ENCODE assay signal across 8 mouse cellular contexts in genomic region chr5:138997936-138998580, GRCm38 (mm10). TPM values are rescaled to one million over a fixed set of nuclear protein-coding genes. Genes with fewer than 3 reads are reported as not detected.
A peak's percentile ranks its signal among the peaks of the same experiment; 100 is the strongest.
DNase-seq lines count a peak whose midpoint lies in the region; ATAC-seq and TF ChIP-seq lines count a peak whose summit lies in the region.

No protein-coding gene starts in this region.

- no peak for TF ChIP-seq CTCF in embryonic fibroblast, embryonic 13.5 days (IDR thresholded peaks at IDR 0.05; ENCODE audit: borderline replicate concordance, insufficient read depth, low read length)
- TF ChIP-seq CTCF in thymus, adult 2 months (IDR thresholded peaks at IDR 0.05; ENCODE audit: borderline replicate concordance, control insufficient read depth, extremely low read depth, insufficient read depth, low read length, poor library complexity): no peak

- no peak for ATAC-seq in midbrain, embryonic 11.5 days (ENCODE audit: low FRiP score)
- no peak for ATAC-seq in cerebellum, adult (ENCODE audit: insufficient number of reproducible peaks, low FRiP score, low TSS enrichment)

- peak; percentile 33; the same call in 1 of the 2 replicates for TF ChIP-seq POLR2A in embryonic fibroblast, embryonic 13.5 days (IDR thresholded peaks at IDR 0.05; ENCODE audit: low read depth, low read length)
- TF ChIP-seq POLR2A in thymus, adult 2 months (IDR thresholded peaks at IDR 0.05; ENCODE audit: control insufficient read depth, extremely low read depth, insufficient read depth, low read length, poor library complexity): no peak

- WGBS in hindbrain, embryonic 10.5 days: 2% methylated on average over 30 of the region's 30 CpGs
- 4% methylated on average over 30 of the region's 30 CpGs for WGBS in limb, embryonic 10.5 days
- WGBS in midbrain, embryonic 11.5 days: 4% methylated on average over 30 of the region's 30 CpGs
- under 1% methylated on average over 30 of the region's 30 CpGs for WGBS in thymus, adult 2 months

- peaks cover 18% of the 10 kb centered on the region for H3K9me3 ChIP-seq in hindbrain, embryonic 10.5 days
- H3K9me3 ChIP-seq in limb, embryonic 10.5 days (replicated peaks): no peaks in the 10 kb centered on the region
- no peaks in the 10 kb centered on the region for H3K9me3 ChIP-seq in midbrain, embryonic 11.5 days (ENCODE audit: control insufficient read depth, low read length)

- H3K27ac ChIP-seq in embryonic fibroblast, embryonic 13.5 days (ENCODE audit: insufficient read depth, low read length): no peak overlapping the region
- peak overlapping the region; percentile 69; the same call in 1 of the 2 replicates for H3K27ac ChIP-seq in hindbrain, embryonic 10.5 days
- peak overlapping the region; percentile 51 for H3K27ac ChIP-seq in limb, embryonic 10.5 days
- H3K27ac ChIP-seq in midbrain, embryonic 11.5 days (ENCODE audit: low read depth, low read length): no peak overlapping the region
- H3K27ac ChIP-seq in thymus, adult 2 months (ENCODE audit: control insufficient read depth, insufficient read depth, low read length): no peak overlapping the region

- no peak overlapping the region for H3K9ac ChIP-seq in midbrain, embryonic 11.5 days (ENCODE audit: low read length)

- no peaks in the 10 kb centered on the region for H3K36me3 ChIP-seq in hindbrain, embryonic 10.5 days
- H3K36me3 ChIP-seq in limb, embryonic 10.5 days: no peaks in the 10 kb centered on the region
- H3K36me3 ChIP-seq in midbrain, embryonic 11.5 days (ENCODE audit: control insufficient read depth, insufficient read depth, low read length): no peaks in the 10 kb centered on the region
- H3K36me3 ChIP-seq in thymus, adult 2 months (ENCODE audit: control insufficient read depth, insufficient read depth, low read length): no peaks in the 10 kb centered on the region

- H3K4me3 ChIP-seq in embryonic fibroblast, embryonic 13.5 days (ENCODE audit: insufficient read depth, low read length): 0 out of 2 replicates have a peak overlapping the region, but pooled peaks have one; percentile 2
- peak overlapping the region; percentile 73 for H3K4me3 ChIP-seq in hindbrain, embryonic 10.5 days
- peak overlapping the region; percentile 38 for H3K4me3 ChIP-seq in limb, embryonic 10.5 days
- peak overlapping the region; percentile 23 for H3K4me3 ChIP-seq in midbrain, embryonic 11.5 days (ENCODE audit: low read depth, low read length)
- no peak overlapping the region for H3K4me3 ChIP-seq in thymus, adult 2 months (ENCODE audit: control insufficient read depth, insufficient read depth, low read length)

- H3K27me3 ChIP-seq in hindbrain, embryonic 10.5 days (ENCODE audit: insufficient read depth, poor library complexity, severe bottlenecking): peaks cover 79% of the 10 kb centered on the region
- peaks cover 82% of the 10 kb centered on the region for H3K27me3 ChIP-seq in limb, embryonic 10.5 days (ENCODE audit: low read depth, poor library complexity, severe bottlenecking)
- H3K27me3 ChIP-seq in midbrain, embryonic 11.5 days (ENCODE audit: control insufficient read depth, insufficient read depth, low read length): peaks cover 62% of the 10 kb centered on the region
- H3K27me3 ChIP-seq in thymus, adult 2 months (ENCODE audit: control insufficient read depth, insufficient read depth, low read length): peaks cover 35% of the 10 kb centered on the region

- H3K4me2 ChIP-seq in midbrain, embryonic 11.5 days: peak overlapping the region; percentile 45

- H3K4me1 ChIP-seq in embryonic fibroblast, embryonic 13.5 days (ENCODE audit: control insufficient read depth, insufficient read depth, low read length): peaks cover 3% of the 10 kb centered on the region; the same call in 1 of the 2 replicates
- H3K4me1 ChIP-seq in hindbrain, embryonic 10.5 days (replicated peaks): peaks cover 59% of the 10 kb centered on the region
- H3K4me1 ChIP-seq in limb, embryonic 10.5 days: peaks cover 58% of the 10 kb centered on the region
- peaks cover 34% of the 10 kb centered on the region for H3K4me1 ChIP-seq in midbrain, embryonic 11.5 days (ENCODE audit: control insufficient read depth, insufficient read depth, low read length)
- 0 out of 2 replicates have a peak, but pooled peaks cover 5% of the 10 kb centered on the region for H3K4me1 ChIP-seq in thymus, adult 2 months (replicated peaks; ENCODE audit: control insufficient read depth, insufficient read depth, low read length)

- peak; percentile 32 for DNase-seq in ovary, postnatal 36 days (ENCODE audit: low spot score)
- no peak for DNase-seq in ovary, adult 18-20 months (ENCODE audit: low spot score)
- no peak for DNase-seq in hindbrain, embryonic 10.5 days (ENCODE audit: low spot score)
- DNase-seq in limb, embryonic 10.5 days (ENCODE audit: low spot score): peak; percentile 68
- DNase-seq in midbrain, embryonic 11.5 days (ENCODE audit: low spot score, missing footprints): peak; percentile 92
- DNase-seq in thymus, adult 2 months: no peak

RNA-seq across cellular contexts. Expression of gene Pdgfa, which starts 0.9 kb away (rescaled TPM):
- 32.4 and 43.2 TPM in 2 replicates for polyA plus RNA-seq in embryonic fibroblast, embryonic 13.5 days (2011; ENCODE audit: insufficient read length, low read depth, missing spikeins)
- polyA plus RNA-seq in hindbrain, embryonic 10.5 days (2016; fragmentation: Nextera tagmentation; extraction: Ambion mirVana): 10.4 and 12.8 TPM in 2 replicates
- polyA plus RNA-seq in limb, embryonic 10.5 days (2016; fragmentation: Nextera tagmentation; extraction: Ambion mirVana): 26.8 and 28.8 TPM in 2 replicates
- polyA plus RNA-seq in midbrain, embryonic 11.5 days (2014; fragmentation: Nextera tagmentation; extraction: Ambion mirVana): 3.3 and 3.9 TPM in 2 replicates
- 10.7 and 12.6 TPM in 2 replicates for polyA plus RNA-seq in thymus, adult 2 months (2012; rRNA removed)

Comparison
In these comparisons a context has a peak if more than half of its experiments do, and no peak if none do; other contexts are left out.
1. DNase-seq: peak in ovary, postnatal 36 days (single experiment), limb, embryonic 10.5 days (single experiment) and midbrain, embryonic 11.5 days (single experiment); none in ovary, adult 18-20 months (single experiment), hindbrain, embryonic 10.5 days (single experiment) and thymus, adult 2 months (single experiment).
2. H3K27ac ChIP-seq: peak in hindbrain, embryonic 10.5 days (single experiment) and limb, embryonic 10.5 days (single experiment); none in embryonic fibroblast, embryonic 13.5 days (single experiment), midbrain, embryonic 11.5 days (single experiment) and thymus, adult 2 months (single experiment).